Mouse (Mus musculus) brain, embryonic 14.5 days (tissue): ENCODE data around the gene Prickle2.

Source experiments
- CTCF ChIP-seq: fragments of 200-500 bp; IDR thresholded peaks from 2 replicates; pipeline ENCODE4 v1.5.1; 2012; ENCODE audit warnings: inconsistent platforms, mild to moderate bottlenecking, moderate library complexity, borderline replicate concordance; ENCODE audit not compliant: insufficient read depth, insufficient read length; ENCODE audit errors: extremely low read depth
- POLR2A ChIP-seq: fragments of 200-500 bp; IDR thresholded peaks from 2 replicates; pipeline ENCODE4 v1.6.1; 2012; ENCODE audit warnings: mild to moderate bottlenecking, inconsistent platforms, borderline replicate concordance; ENCODE audit not compliant: poor library complexity, insufficient read depth, insufficient read length, severe bottlenecking; ENCODE audit errors: extremely low read depth

GRCm38 (mm10) chr6:92687317-92687716 is 18.6 kb downstream of the Prickle2 start:
- TF ChIP-seq POLR2A = no peak
- TF ChIP-seq CTCF = no peak
